Mouse (Mus musculus): Measurements from ENCODE around the gene Zfp445.

DNA sequence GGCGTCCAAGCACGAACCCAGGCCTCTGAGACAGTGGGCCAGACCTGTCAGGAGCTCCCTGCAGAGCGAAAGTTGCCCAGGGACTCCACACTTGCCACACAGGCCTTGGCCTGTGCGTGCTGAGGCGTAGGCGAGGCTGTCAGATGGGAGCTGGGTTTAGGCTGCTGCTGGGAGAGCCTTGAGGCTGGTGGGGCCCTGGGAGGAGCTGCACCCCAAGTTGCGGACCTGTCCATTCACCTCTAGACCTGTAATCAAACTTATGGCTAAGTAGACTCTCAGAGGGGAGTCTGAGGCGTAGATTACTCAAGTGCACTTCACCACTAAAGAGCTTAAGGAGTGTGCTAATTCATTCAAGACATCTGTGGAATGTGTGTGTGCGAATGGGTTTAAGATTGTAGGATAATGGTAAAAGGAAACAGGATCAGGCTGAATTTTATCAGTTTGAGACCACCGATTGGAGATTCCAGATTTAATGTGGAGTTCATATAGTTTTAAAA lies 59.9 kb downstream of the Zfp445 start:
- no peak for TF ChIP-seq CTCF (IDR thresholded peaks at IDR 0.05; ENCODE audit: borderline replicate concordance, insufficient read depth, low read depth, low read length)
- TF ChIP-seq POLR2A (IDR thresholded peaks at IDR 0.05; ENCODE audit: borderline replicate concordance, insufficient read depth, low read length), result no peak

All from cerebellum, adult 2 months (tissue).